Mouse (Mus musculus): Measurements from ENCODE around the gene Spaar. TPM values are rescaled to one million over a fixed set of nuclear protein-coding genes. Genes with fewer than 3 reads are reported as not detected.

Spaar gene
- total RNA-seq, 1 experiment from 2014 or later, result not detected

- no peak for ATAC-seq (replicated peaks; ENCODE audit: insufficient number of reproducible peaks, low FRiP score, low TSS enrichment, poor library complexity, severe bottlenecking)
These were observed 2.8 kb upstream of the Spaar start, which contains the start of gene Hrct1 for GRCm38 (mm10) chr4:43726995-43727394. Gene Hrct1 (plus strand): TSS chr4:43727188.

GRCm38 (mm10) chr4:43727718-43728575 is 1.9 kb upstream of the Spaar start:
- ATAC-seq (replicated peaks; ENCODE audit: insufficient number of reproducible peaks, low FRiP score, low TSS enrichment, poor library complexity, severe bottlenecking), result no peak

GRCm38 (mm10) chr4:43728576-43728954 is 1.3 kb upstream of the Spaar start:
- ATAC-seq (replicated peaks; ENCODE audit: insufficient number of reproducible peaks, low FRiP score, low TSS enrichment, poor library complexity, severe bottlenecking), result no peak

- ATAC-seq (replicated peaks; ENCODE audit: insufficient number of reproducible peaks, low FRiP score, low TSS enrichment, poor library complexity, severe bottlenecking), result no peak
These were observed 708 bp upstream of the Spaar start for GRCm38 (mm10) chr4:43729126-43729525.

- no peak for ATAC-seq (replicated peaks; ENCODE audit: insufficient number of reproducible peaks, low FRiP score, low TSS enrichment, poor library complexity, severe bottlenecking)
These were observed 990 bp downstream of the Spaar start for GRCm38 (mm10) chr4:43730750-43731297.

- ATAC-seq (replicated peaks; ENCODE audit: insufficient number of reproducible peaks, low FRiP score, low TSS enrichment, poor library complexity, severe bottlenecking), result no peak
These were observed 2.3 kb downstream of the Spaar start for GRCm38 (mm10) chr4:43732171-43732570.

- ATAC-seq (replicated peaks; ENCODE audit: insufficient number of reproducible peaks, low FRiP score, low TSS enrichment, poor library complexity, severe bottlenecking), result no peak
These were observed 3.4 kb downstream of the Spaar start for GRCm38 (mm10) chr4:43733186-43733585.

GRCm38 (mm10) chr4:43737144-43737543 is 7.3 kb downstream of the Spaar start:
- ATAC-seq (replicated peaks; ENCODE audit: insufficient number of reproducible peaks, low FRiP score, low TSS enrichment, poor library complexity, severe bottlenecking), result no peak

- ATAC-seq (replicated peaks; ENCODE audit: insufficient number of reproducible peaks, low FRiP score, low TSS enrichment, poor library complexity, severe bottlenecking), result no peak
These were observed 9.3 kb downstream of the Spaar start for GRCm38 (mm10) chr4:43738989-43739674.

GRCm38 (mm10) chr4:43741526-43741925 is 11.7 kb downstream of the Spaar start:
- ATAC-seq (replicated peaks; ENCODE audit: insufficient number of reproducible peaks, low FRiP score, low TSS enrichment, poor library complexity, severe bottlenecking), result no peak

GRCm38 (mm10) chr4:43742637-43743036 is 12.8 kb downstream of the Spaar start:
- no peak for ATAC-seq (replicated peaks; ENCODE audit: insufficient number of reproducible peaks, low FRiP score, low TSS enrichment, poor library complexity, severe bottlenecking)

GRCm38 (mm10) chr4:43743099-43743498 is 13.3 kb downstream of the Spaar start:
- ATAC-seq (replicated peaks; ENCODE audit: insufficient number of reproducible peaks, low FRiP score, low TSS enrichment, poor library complexity, severe bottlenecking), result no peak

GRCm38 (mm10) chr4:43745187-43745586 is 15.4 kb downstream of the Spaar start:
- ATAC-seq (replicated peaks; ENCODE audit: insufficient number of reproducible peaks, low FRiP score, low TSS enrichment, poor library complexity, severe bottlenecking), result no peak; the same call in 1 of the 2 replicates

- ATAC-seq (replicated peaks; ENCODE audit: insufficient number of reproducible peaks, low FRiP score, low TSS enrichment, poor library complexity, severe bottlenecking), result no peak
These were observed 27.4 kb downstream of the Spaar start for GRCm38 (mm10) chr4:43757213-43757612.

- no peak for ATAC-seq (replicated peaks; ENCODE audit: insufficient number of reproducible peaks, low FRiP score, low TSS enrichment, poor library complexity, severe bottlenecking)
These were observed 30.0 kb downstream of the Spaar start for GRCm38 (mm10) chr4:43759571-43760418.

GRCm38 (mm10) chr4:43760460-43760859 is 30.6 kb downstream of the Spaar start:
- ATAC-seq (replicated peaks; ENCODE audit: insufficient number of reproducible peaks, low FRiP score, low TSS enrichment, poor library complexity, severe bottlenecking), result no peak

GRCm38 (mm10) chr4:43761336-43761735 is 31.5 kb downstream of the Spaar start:
- no peak for ATAC-seq (replicated peaks; ENCODE audit: insufficient number of reproducible peaks, low FRiP score, low TSS enrichment, poor library complexity, severe bottlenecking)

GRCm38 (mm10) chr4:43763410-43763809 is 33.6 kb downstream of the Spaar start:
- no peak for ATAC-seq (replicated peaks; ENCODE audit: insufficient number of reproducible peaks, low FRiP score, low TSS enrichment, poor library complexity, severe bottlenecking)

GRCm38 (mm10) chr4:43768341-43768740 is 38.5 kb downstream of the Spaar start:
- no peak for ATAC-seq (replicated peaks; ENCODE audit: insufficient number of reproducible peaks, low FRiP score, low TSS enrichment, poor library complexity, severe bottlenecking)

Data from monocyte, adult 5-6 weeks (primary cell).